Mouse (Mus musculus): Measurements from ENCODE around the gene Rbms3.

DNA sequence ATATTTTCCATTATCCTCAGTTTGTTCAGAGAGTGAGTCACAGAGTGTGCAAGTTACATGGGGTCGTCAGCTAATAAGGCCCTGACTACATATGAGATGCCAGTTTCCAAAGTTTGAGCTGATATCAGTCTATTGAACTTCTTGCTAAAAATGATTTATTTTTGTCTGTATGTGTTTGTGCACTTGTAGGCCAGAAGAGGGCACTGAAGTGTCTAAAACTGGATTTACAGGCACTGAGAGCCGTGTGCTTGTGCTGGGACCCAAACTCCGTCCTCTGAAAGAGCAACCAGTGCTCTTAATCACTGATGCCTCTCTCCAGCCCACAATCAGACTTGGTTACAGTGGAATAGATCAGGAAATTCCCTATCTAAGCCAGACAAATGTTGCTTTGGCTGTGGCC, 882.8 kb downstream of the Rbms3 start:
- no peak for TF ChIP-seq POLR2A (IDR thresholded peaks at IDR 0.05; ENCODE audit: insufficient read depth, low read depth, low read length)
- no peak for TF ChIP-seq CTCF (IDR thresholded peaks at IDR 0.05; ENCODE audit: insufficient read depth, low read depth, low read length)
